Comparison of ENCODE assay signal across 23 mouse cellular contexts in genomic region chr14:29998747-29999474, GRCm38 (mm10). TPM values are rescaled to one million over a fixed set of nuclear protein-coding genes. Genes with fewer than 3 reads are reported as not detected.
A peak's percentile ranks its signal among the peaks of the same experiment; 100 is the strongest.
DNase-seq lines count a peak whose midpoint lies in the region; ATAC-seq and TF ChIP-seq lines count a peak whose summit lies in the region.
"Had no signal": no experiment of that assay in that cellular context is flagged by ENCODE, and none has a peak within 500 bp of the region (broad histone marks: within the 10 kb centered on the region; RNA-seq: fewer than 3 reads in every experiment).

No protein-coding gene starts in this region.

- H3K27me3 ChIP-seq in hindbrain, embryonic 13.5 days, result no peaks in the 10 kb centered on the region
- no peaks in the 10 kb centered on the region for H3K27me3 ChIP-seq in hindbrain, embryonic 10.5 days (ENCODE audit: insufficient read depth, poor library complexity, severe bottlenecking)
- no peaks in the 10 kb centered on the region for H3K27me3 ChIP-seq in midbrain, embryonic 16.5 days (ENCODE audit: control insufficient read depth, insufficient read depth, low read depth, low read length)
- no peaks in the 10 kb centered on the region for H3K27me3 ChIP-seq in midbrain, embryonic 14.5 days (ENCODE audit: control insufficient read depth, insufficient read depth, low read length)
- H3K27me3 ChIP-seq: embryonic facial prominence, embryonic 15.5 days; Patski had no signal

- 76% methylated on average over 13 of the region's 13 CpGs for WGBS in hindbrain, embryonic 13.5 days
- 81% methylated on average over 13 of the region's 13 CpGs for WGBS in hindbrain, embryonic 10.5 days
- WGBS in midbrain, embryonic 16.5 days, result 75% methylated on average over 13 of the region's 13 CpGs
- 78% methylated on average over 13 of the region's 13 CpGs for WGBS in midbrain, embryonic 14.5 days

- no peak for DNase-seq in hindbrain, embryonic 10.5 days (ENCODE audit: low spot score)
- no peak for DNase-seq in midbrain, embryonic 14.5 days
- no peak for DNase-seq in heart, adult 18-20 months
- no peak for DNase-seq in heart, postnatal 4 days
- DNase-seq: cerebellum, adult 11-12 months; cerebellum, postnatal 14 days; gastrocnemius, adult 2 months; heart, postnatal 14 days; kidney, adult 18-20 months; kidney, postnatal 14 days; layer of hippocampus, postnatal 36 days; lung, postnatal 4 days; right cerebral cortex, postnatal 14 days; thymus, adult 18-20 months had no signal

- H3K9me3 ChIP-seq in hindbrain, embryonic 13.5 days, result no peaks in the 10 kb centered on the region
- H3K9me3 ChIP-seq in hindbrain, embryonic 10.5 days, result no peaks in the 10 kb centered on the region
- H3K9me3 ChIP-seq in midbrain, embryonic 16.5 days (replicated peaks; ENCODE audit: control insufficient read depth, low read length, poor library complexity, severe bottlenecking), result no peaks in the 10 kb centered on the region
- no peaks in the 10 kb centered on the region for H3K9me3 ChIP-seq in midbrain, embryonic 14.5 days (ENCODE audit: control insufficient read depth, low read length)
- H3K9me3 ChIP-seq: embryonic facial prominence, embryonic 15.5 days; heart, embryonic 12.5 days had no signal

- peak; percentile 43; the same call in 1 of the 2 replicates for TF ChIP-seq POLR2A in cortical plate, adult 2 months (IDR thresholded peaks at IDR 0.05; ENCODE audit: extremely low read depth, insufficient read depth, low read length)

- no peak for ATAC-seq in hindbrain, embryonic 13.5 days (ENCODE audit: low FRiP score)
- ATAC-seq in midbrain, embryonic 16.5 days, result 0 out of 2 replicates have a peak, but pooled peaks have one; percentile 21
- no peak for ATAC-seq in midbrain, embryonic 14.5 days (ENCODE audit: low FRiP score, low TSS enrichment)
- ATAC-seq: Patski had no signal

- no peak for TF ChIP-seq CTCF in cortical plate, adult 2 months (IDR thresholded peaks at IDR 0.05; ENCODE audit: extremely low read depth, insufficient read depth, low read length)

- H3K9ac ChIP-seq in hindbrain, embryonic 13.5 days, result no peak overlapping the region
- H3K9ac ChIP-seq in midbrain, embryonic 16.5 days (ENCODE audit: low read depth, low read length), result no peak overlapping the region
- no peak overlapping the region for H3K9ac ChIP-seq in midbrain, embryonic 14.5 days (replicated peaks; ENCODE audit: low read length)
- H3K9ac ChIP-seq: embryonic facial prominence, embryonic 15.5 days; heart, embryonic 12.5 days; lung, embryonic 14.5 days had no signal

- peaks cover 37% of the 10 kb centered on the region for H3K36me3 ChIP-seq in hindbrain, embryonic 13.5 days
- H3K36me3 ChIP-seq in hindbrain, embryonic 10.5 days, result peaks cover 45% of the 10 kb centered on the region
- H3K36me3 ChIP-seq in midbrain, embryonic 16.5 days (ENCODE audit: control insufficient read depth, insufficient read depth, low read length), result peaks cover 12% of the 10 kb centered on the region
- peaks cover 40% of the 10 kb centered on the region for H3K36me3 ChIP-seq in midbrain, embryonic 14.5 days (ENCODE audit: control insufficient read depth, insufficient read depth, low read length)

- H3K27ac ChIP-seq in hindbrain, embryonic 13.5 days, result peak overlapping the region; percentile 2; the same call in 1 of the 2 replicates
- no peak overlapping the region for H3K27ac ChIP-seq in hindbrain, embryonic 10.5 days
- H3K27ac ChIP-seq in midbrain, embryonic 16.5 days (ENCODE audit: low read length), result no peak overlapping the region
- no peak overlapping the region for H3K27ac ChIP-seq in midbrain, embryonic 14.5 days (replicated peaks; ENCODE audit: low read depth, low read length)
- no peak overlapping the region for H3K27ac ChIP-seq in cortical plate, adult 2 months (ENCODE audit: insufficient read depth, low read length)
- H3K27ac ChIP-seq: embryonic facial prominence, embryonic 15.5 days; gastrocnemius, adult 2 months; layer of hippocampus, adult 2 months had no signal

- no peak overlapping the region for H3K4me3 ChIP-seq in hindbrain, embryonic 13.5 days
- no peak overlapping the region for H3K4me3 ChIP-seq in hindbrain, embryonic 10.5 days
- no peak overlapping the region for H3K4me3 ChIP-seq in midbrain, embryonic 16.5 days (ENCODE audit: low read depth, low read length)
- H3K4me3 ChIP-seq in midbrain, embryonic 14.5 days (replicated peaks; ENCODE audit: low read depth, low read length), result no peak overlapping the region
- H3K4me3 ChIP-seq in cortical plate, adult 2 months (ENCODE audit: insufficient read depth, low read length), result no peak overlapping the region
- H3K4me3 ChIP-seq: embryonic facial prominence, embryonic 15.5 days; gastrocnemius, adult 2 months; heart, embryonic 12.5 days; layer of hippocampus, adult 2 months had no signal

- no peaks in the 10 kb centered on the region for H3K4me1 ChIP-seq in hindbrain, embryonic 13.5 days (replicated peaks)
- no peaks in the 10 kb centered on the region for H3K4me1 ChIP-seq in hindbrain, embryonic 10.5 days (replicated peaks)
- no peaks in the 10 kb centered on the region for H3K4me1 ChIP-seq in midbrain, embryonic 16.5 days (ENCODE audit: control insufficient read depth, insufficient read depth, low read length)
- H3K4me1 ChIP-seq in midbrain, embryonic 14.5 days (ENCODE audit: control insufficient read depth, insufficient read depth, low read length), result no peaks in the 10 kb centered on the region
- peaks cover 2% of the 10 kb centered on the region; the same call in 1 of the 2 replicates for H3K4me1 ChIP-seq in cortical plate, adult 2 months (ENCODE audit: control insufficient read depth, insufficient read depth, low read length)
- H3K4me1 ChIP-seq: embryonic facial prominence, embryonic 15.5 days had no signal

- no peak overlapping the region for H3K4me2 ChIP-seq in hindbrain, embryonic 13.5 days
- no peak overlapping the region for H3K4me2 ChIP-seq in midbrain, embryonic 16.5 days (ENCODE audit: low read length)
- no peak overlapping the region for H3K4me2 ChIP-seq in midbrain, embryonic 14.5 days (ENCODE audit: low read length)
- H3K4me2 ChIP-seq: embryonic facial prominence, embryonic 15.5 days; heart, embryonic 12.5 days; lung, embryonic 14.5 days had no signal

RNA-seq across cellular contexts. Expression of gene Il17rb, which starts 9.8 kb away (rescaled TPM):
- polyA plus RNA-seq in hindbrain, embryonic 13.5 days (2015; fragmentation: Nextera tagmentation; extraction: Ambion mirVana), result 0.93 and 1.4 TPM in 2 replicates
- 0.46 and 1.0 TPM in 2 replicates for polyA plus RNA-seq in hindbrain, embryonic 10.5 days (2016; fragmentation: Nextera tagmentation; extraction: Ambion mirVana)
- polyA plus RNA-seq in midbrain, embryonic 16.5 days (2015; fragmentation: Nextera tagmentation; extraction: Ambion mirVana), result 1.8 and 2.4 TPM in 2 replicates
- 1.1 and 1.3 TPM in 2 replicates for polyA plus RNA-seq in midbrain, embryonic 14.5 days (2014; fragmentation: Nextera tagmentation; extraction: Ambion mirVana)
- 1.7 and 1.8 TPM in 2 replicates for polyA plus RNA-seq in cortical plate, adult 2 months (2012; rRNA removed)
- under 1 TPM in 1 of 2 experiments, not detected in 1; 0.36 TPM for total RNA-seq in heart, adult 18-20 months (2021)
- under 1 TPM in 1 of 2 experiments, not detected in 1; 0.41 TPM for total RNA-seq in heart, postnatal 4 days (2021)
- total RNA-seq: gastrocnemius, adult 2 months had no signal

RNA-seq across cellular contexts. Expression of gene Chdh, which starts 9.9 kb away (rescaled TPM):
- 0.48 and 0.62 TPM in 2 replicates for polyA plus RNA-seq in hindbrain, embryonic 13.5 days (2015; fragmentation: Nextera tagmentation; extraction: Ambion mirVana)
- 0.09 and 0.11 TPM in 2 replicates for polyA plus RNA-seq in hindbrain, embryonic 10.5 days (2016; fragmentation: Nextera tagmentation; extraction: Ambion mirVana)
- 0.37 and 1.0 TPM in 2 replicates for polyA plus RNA-seq in midbrain, embryonic 16.5 days (2015; fragmentation: Nextera tagmentation; extraction: Ambion mirVana)
- 0.21 and 0.45 TPM in 2 replicates for polyA plus RNA-seq in midbrain, embryonic 14.5 days (2014; fragmentation: Nextera tagmentation; extraction: Ambion mirVana)
- 2.2 and 2.3 TPM in 2 replicates for polyA plus RNA-seq in cortical plate, adult 2 months (2012; rRNA removed)
- 1 to 10 TPM in 1 of 2 experiments, under 1 TPM in 1; 0.57 to 1.6 TPM for total RNA-seq in heart, adult 18-20 months (2021)
- under 1 TPM; 0.29 TPM for total RNA-seq in heart, postnatal 4 days (2021)
- polyA plus RNA-seq: C2C12 had no signal

RNA-seq across cellular contexts. Expression of gene Actr8, which starts 20.8 kb away (rescaled TPM):
- polyA plus RNA-seq in hindbrain, embryonic 13.5 days (2015; fragmentation: Nextera tagmentation; extraction: Ambion mirVana), result 83.9 and 86.6 TPM in 2 replicates
- polyA plus RNA-seq in hindbrain, embryonic 10.5 days (2016; fragmentation: Nextera tagmentation; extraction: Ambion mirVana), result 89.1 and 92.4 TPM in 2 replicates
- 74.0 and 80.7 TPM in 2 replicates for polyA plus RNA-seq in midbrain, embryonic 16.5 days (2015; fragmentation: Nextera tagmentation; extraction: Ambion mirVana)
- 61.0 and 63.8 TPM in 2 replicates for polyA plus RNA-seq in midbrain, embryonic 14.5 days (2014; fragmentation: Nextera tagmentation; extraction: Ambion mirVana)
- 57.6 and 72.9 TPM in 2 replicates for polyA plus RNA-seq in cortical plate, adult 2 months (2012; rRNA removed)
- total RNA-seq in heart, adult 18-20 months (2021), result 10 to 100 TPM; 37.7 to 40.7 TPM
- 10 to 100 TPM; 37.8 to 38.6 TPM for total RNA-seq in heart, postnatal 4 days (2021)

RNA-seq across cellular contexts. Expression of gene Selenok, which starts 30.8 kb away (rescaled TPM):
- 440 and 455 TPM in 2 replicates for polyA plus RNA-seq in hindbrain, embryonic 13.5 days (2015; fragmentation: Nextera tagmentation; extraction: Ambion mirVana)
- polyA plus RNA-seq in hindbrain, embryonic 10.5 days (2016; fragmentation: Nextera tagmentation; extraction: Ambion mirVana), result 315 and 388 TPM in 2 replicates
- polyA plus RNA-seq in midbrain, embryonic 16.5 days (2015; fragmentation: Nextera tagmentation; extraction: Ambion mirVana), result 410 and 411 TPM in 2 replicates
- polyA plus RNA-seq in midbrain, embryonic 14.5 days (2014; fragmentation: Nextera tagmentation; extraction: Ambion mirVana), result 356 and 457 TPM in 2 replicates
- 184 and 206 TPM in 2 replicates for polyA plus RNA-seq in cortical plate, adult 2 months (2012; rRNA removed)
- total RNA-seq in heart, adult 18-20 months (2021), result 10 to 100 TPM; 86.6 to 94.6 TPM
- 10 to 100 TPM; 80.1 to 80.2 TPM for total RNA-seq in heart, postnatal 4 days (2021)
